Mouse (Mus musculus) erythroblast, embryonic 14.5 days (primary cell): ENCODE measurements around the gene Oprm1.

ENCODE experiments used
- GATA1 ChIP-seq: IDR thresholded peaks from 2 replicates; pipeline ENCODE4 v1.6.1; 2012; ENCODE audit warnings: low read length, inconsistent platforms, mixed read lengths
- TAL1 ChIP-seq: IDR thresholded peaks from 3 replicates; pipeline ENCODE4 v1.6.1; 2012; ENCODE audit warnings: low read length, inconsistent platforms, mixed read lengths

GRCm38 (mm10) chr10:6982751-6983151, 224.4 kb downstream of the Oprm1 start:
- TF ChIP-seq GATA1: no peak
- TF ChIP-seq TAL1: no peak
